Mouse (Mus musculus): Measurements from ENCODE around the gene Cx3cr1.

DNA sequence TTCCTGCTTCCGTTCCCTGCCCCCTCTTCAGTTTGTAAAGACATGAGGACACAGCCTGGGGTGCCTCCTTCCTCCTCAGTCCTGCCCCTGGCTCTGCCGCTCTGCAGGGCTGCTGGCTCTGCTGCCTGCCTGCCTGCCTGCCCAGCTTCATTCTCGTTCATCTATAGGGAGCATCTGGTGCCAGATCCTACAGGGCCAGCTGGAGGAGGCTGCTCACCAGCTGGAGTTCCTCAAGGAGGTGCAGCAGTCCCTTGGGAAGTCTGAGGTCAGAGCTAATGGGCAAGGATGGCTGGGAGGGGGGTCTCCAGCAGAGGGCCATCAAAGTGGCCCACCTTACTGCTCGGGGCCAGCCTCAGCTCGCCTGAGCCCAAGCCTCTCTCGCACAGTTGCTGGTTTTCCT, 119.2 kb downstream of the Cx3cr1 start:
- no peak for TF ChIP-seq USF1 (IDR thresholded peaks at IDR 0.05; ENCODE audit: low read depth)
- no peak for TF ChIP-seq CTCF (IDR thresholded peaks at IDR 0.05; ENCODE audit: control insufficient read depth, insufficient read depth, insufficient read length)
- no peak for TF ChIP-seq CEBPB (IDR thresholded peaks at IDR 0.05; ENCODE audit: low read depth)
